Mouse (Mus musculus): ENCODE results near the gene Dffb.

Gene Dffb

DNA sequence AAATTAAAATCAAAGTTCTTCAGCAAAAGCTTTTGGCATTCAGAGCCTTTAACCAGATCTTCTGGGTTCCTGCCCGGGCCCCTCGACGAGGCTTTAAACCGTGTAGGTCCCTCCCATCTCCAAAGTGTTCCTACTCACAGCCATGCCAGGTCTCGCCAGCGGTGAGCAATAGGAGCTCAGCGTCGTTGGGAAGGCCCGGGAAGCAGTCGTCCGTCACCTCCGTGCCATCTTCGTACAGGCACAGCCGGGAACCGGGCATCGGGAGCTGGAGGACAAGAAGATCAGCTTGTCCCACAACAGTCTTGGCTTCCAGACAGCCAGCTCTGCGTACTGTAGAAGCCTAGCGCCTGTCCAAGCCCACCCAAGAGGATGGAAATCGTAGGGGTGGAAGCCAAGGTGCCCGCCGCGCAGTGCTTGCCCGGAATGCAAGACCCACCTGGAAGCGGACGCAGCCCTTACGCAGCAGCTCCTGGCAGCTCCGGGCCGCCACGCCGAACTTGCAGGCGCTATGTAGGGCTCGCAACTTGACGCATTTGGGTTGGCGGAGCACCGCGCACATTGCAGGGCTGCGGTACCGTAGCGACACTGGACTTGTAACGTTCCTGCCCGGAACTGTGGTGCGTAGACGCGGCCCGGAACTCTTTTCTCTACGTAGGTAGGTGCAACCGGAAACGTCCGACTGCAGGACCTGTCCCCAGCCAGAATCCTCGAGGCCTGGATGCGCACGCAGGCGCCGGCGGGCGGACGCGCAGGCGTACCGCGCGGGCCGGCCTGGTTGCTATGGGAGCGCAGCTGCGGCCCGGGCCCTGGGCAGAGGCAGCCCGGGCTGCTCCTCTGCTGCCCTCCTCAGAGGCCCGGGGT, at the start of gene Dffb, which contains the start of gene Cep104:
TSS of gene Dffb (minus strand) at position 696 of the 861 bp plus-strand sequence.
TSS of gene Cep104 (plus strand) at position 764 of the 861 bp plus-strand sequence.
- DNase-seq (ENCODE audit: low spot score), result peak; percentile 95

GRCm38 (mm10) chr4:154023754-154024601, 49.1 kb upstream of the Dffb start:
- DNase-seq (ENCODE audit: low spot score), result peak; percentile 16

GRCm38 (mm10) chr4:154022844-154023243, 47.9 kb upstream of the Dffb start:
- DNase-seq (ENCODE audit: low spot score), result no peak

- DNase-seq (ENCODE audit: low spot score), result no peak
Observed at GRCm38 (mm10) chr4:154022407-154022806, 47.5 kb upstream of the Dffb start.

DNA sequence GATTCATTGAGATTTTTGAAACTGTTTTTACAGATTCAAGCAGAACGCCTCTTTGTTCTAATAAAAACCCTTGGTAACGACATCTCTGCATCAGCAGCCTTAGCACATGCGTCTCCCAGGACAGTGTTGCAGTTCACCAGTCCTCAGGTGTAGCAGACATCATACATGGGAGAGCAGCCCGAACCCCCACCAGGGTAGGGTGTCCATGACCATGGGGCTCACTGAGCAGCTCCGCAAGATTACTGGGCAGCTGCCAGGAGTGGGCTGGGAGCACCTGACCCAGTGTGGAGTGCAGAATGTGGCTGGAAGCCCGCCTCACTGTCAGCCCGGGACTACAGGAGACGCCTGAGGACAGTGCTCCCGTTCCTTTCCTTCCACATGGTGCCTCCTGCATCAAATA, 46.5 kb upstream of the Dffb start:
- no peak for DNase-seq (ENCODE audit: low spot score)

DNA sequence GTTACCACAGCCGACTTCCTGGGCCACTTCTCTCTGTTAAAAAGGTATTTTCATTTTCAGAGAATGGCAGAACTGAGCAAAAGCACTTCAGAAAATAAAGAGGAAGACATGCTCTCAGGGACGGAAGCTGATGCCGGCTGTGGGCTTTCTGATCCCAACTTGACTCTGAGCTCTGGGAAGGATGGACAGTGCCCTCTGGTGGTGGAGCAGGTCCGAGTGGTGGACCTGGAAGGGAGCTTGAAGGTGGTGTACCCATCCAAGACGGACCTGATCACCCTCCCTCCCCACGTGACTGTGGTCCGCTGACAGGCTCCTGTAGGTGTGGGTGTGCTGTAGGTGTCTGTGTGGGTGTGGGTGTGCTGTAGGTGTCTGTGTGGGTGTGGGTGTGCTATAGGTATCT, 44.6 kb upstream of the Dffb start:
- DNase-seq (ENCODE audit: low spot score), result peak; percentile 32

DNA sequence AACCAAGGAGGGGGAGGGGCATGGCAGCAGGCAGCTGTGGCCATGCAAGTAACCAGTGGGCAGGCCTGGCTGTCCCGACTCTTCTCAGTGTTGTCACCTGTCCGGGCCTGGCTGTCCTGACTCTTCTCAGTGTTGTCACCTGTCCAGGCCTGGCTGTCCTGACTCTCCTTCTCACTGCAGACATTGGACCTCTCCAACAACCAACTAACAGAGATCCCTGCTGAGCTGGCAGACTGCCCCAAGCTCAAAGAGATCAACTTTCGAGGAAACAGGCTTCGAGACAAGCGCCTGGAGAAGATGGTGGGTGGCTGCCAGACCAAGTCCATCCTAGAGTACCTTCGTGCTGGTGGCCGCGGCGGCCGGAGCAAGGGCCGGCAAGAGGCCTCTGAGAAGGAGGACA, 40.5 kb upstream of the Dffb start:
- no peak for DNase-seq (ENCODE audit: low spot score)

- DNase-seq (ENCODE audit: low spot score), result peak; percentile 9
Observed at GRCm38 (mm10) chr4:154012132-154012882, 37.4 kb upstream of the Dffb start.

DNA sequence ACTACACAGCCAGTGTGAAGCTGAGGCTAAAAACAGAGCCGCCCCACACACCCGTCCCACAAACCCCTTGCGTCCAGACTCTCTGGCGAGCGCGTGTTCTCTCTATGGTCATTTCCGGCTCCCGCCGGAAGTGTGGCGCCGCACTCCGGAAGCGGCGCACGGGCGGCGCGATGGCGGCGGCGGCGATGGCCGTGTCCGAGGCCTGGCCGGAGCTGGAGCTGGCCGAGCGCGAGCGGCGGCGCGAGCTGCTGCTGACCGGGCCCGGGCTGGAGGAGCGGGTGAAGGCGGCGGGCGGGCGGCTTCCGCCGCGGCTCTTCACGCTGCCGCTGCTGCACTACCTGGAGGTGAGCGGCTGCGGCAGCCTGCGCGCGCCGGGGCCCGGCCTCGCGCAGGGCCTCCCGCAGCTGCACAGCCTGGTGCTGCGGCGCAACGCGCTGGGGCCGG, 36.7 kb upstream of the Dffb start, which contains the start of gene Lrrc47:
TSS of gene Lrrc47 (plus strand) at position 86 of the 444 bp plus-strand sequence.
- DNase-seq (ENCODE audit: low spot score), result peak; percentile 90

GRCm38 (mm10) chr4:154010907-154011645, 36.1 kb upstream of the Dffb start:
- no peak for DNase-seq (ENCODE audit: low spot score)

DNA sequence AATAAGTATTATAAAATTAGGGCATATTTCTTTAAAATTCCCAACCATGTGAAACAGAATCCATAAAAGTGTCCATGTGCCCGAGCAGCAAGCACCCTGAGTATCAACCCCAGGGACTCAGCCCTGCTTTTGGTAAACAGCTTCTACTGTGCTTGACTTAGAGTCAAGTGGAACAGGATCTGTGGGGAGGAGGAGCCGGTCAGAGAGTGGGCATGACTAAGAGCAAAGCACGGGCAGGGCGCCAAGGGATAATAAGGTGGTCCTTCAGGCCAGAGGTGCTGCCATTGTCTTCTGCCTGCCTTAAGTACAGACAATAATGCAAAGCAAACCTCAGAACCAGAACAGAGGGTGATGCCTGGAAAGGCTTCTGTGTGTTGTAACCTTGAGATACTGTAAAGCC, 32.8 kb upstream of the Dffb start:
- no peak for DNase-seq (ENCODE audit: low spot score)

DNA sequence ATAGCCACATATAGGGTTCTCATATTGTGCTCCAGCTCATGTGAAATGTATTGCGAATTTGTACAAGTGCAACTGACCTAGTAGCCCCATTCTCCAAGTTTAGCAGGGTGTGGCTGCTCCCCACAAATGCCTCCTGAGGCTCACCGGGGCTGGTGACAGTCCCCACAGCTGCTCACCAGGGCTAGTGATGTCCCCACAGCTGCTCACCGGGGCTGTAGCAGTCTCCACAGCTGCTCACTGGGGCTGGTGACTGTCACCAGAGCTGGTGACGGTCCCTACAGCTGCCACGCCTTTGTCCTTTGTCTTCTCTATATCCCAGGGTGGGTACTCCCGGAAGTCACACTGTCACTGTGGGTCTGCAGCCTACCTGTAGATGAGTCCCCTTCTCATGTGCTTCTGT, 31.3 kb upstream of the Dffb start:
- DNase-seq (ENCODE audit: low spot score), result no peak

- DNase-seq (ENCODE audit: low spot score), result no peak
Observed at GRCm38 (mm10) chr4:154005488-154005887, 30.6 kb upstream of the Dffb start.

DNA sequence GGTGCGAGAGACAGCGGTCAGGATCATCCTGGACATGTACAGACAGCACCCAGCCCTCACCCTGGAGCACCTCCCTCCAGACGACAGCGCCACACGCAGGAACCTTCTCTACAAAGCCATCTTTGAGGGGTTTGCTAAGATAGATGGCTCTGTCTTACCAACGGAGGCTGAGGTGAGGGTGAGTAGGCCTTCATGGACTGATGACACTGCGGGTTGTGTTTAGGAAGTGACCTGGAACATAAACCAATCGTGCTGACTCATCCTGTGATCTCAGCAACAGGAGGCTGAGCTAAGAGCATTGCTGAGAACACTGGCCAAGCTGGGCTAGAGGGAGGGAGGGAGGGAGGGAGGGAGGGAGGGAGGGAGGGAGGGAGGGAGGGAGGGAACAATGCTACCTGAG, 18.6 kb upstream of the Dffb start:
- DNase-seq (ENCODE audit: low spot score), result no peak

- DNase-seq (ENCODE audit: low spot score), result no peak
Observed at GRCm38 (mm10) chr4:153992715-153993114, 17.8 kb upstream of the Dffb start.

- DNase-seq (ENCODE audit: low spot score), result no peak
Observed at GRCm38 (mm10) chr4:153980470-153980869, 5.5 kb upstream of the Dffb start.

GRCm38 (mm10) chr4:153979243-153979642, 4.3 kb upstream of the Dffb start:
- no peak for DNase-seq (ENCODE audit: low spot score)

- peak; percentile 12 for DNase-seq (ENCODE audit: low spot score)
Observed at GRCm38 (mm10) chr4:153975768-153976167, 842 bp upstream of the Dffb start.

DNA sequence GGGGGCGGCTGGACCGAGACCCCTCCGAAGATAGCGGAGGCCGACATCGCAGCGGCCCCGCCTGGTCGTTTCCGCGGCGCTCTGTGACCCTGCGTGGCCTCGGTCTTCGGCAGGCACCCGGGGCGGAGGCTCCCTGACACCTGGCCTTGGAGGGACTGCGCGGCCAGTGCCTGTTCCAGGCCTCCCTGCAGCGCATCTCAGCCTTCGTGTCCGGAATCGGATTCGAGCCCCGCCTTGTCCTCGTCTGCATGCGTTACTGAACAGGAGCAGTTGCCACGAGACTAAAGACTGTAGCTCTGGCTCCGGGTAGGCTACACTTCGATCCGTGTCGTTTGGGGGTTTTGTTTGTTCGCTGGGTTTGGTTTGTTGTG, 351 bp upstream of the Dffb start:
- no peak for DNase-seq (ENCODE audit: low spot score)

GRCm38 (mm10) chr4:153968063-153968462, 6.9 kb downstream of the Dffb start:
- no peak for DNase-seq (ENCODE audit: low spot score)

- DNase-seq (ENCODE audit: low spot score), result no peak
Observed at GRCm38 (mm10) chr4:153967556-153967955, 7.4 kb downstream of the Dffb start.

Data from embryo, embryonic 10.5 days (tissue).